Mouse (Mus musculus): ENCODE measurements at regions not wholly inside any gene's neighbourhood (a gene's known extent, or its start where the extent isn't known, plus 50 kb on each side); places are given as distances from the start of the nearest gene placed in this dataset.
"Not testable (repeated sequence)": the region's sequence is repeated elsewhere in the genome, so short reads cannot be mapped to it uniquely, and the experiment has no call there.

GRCm38 (mm10) chr12:109749256-109749655, 149.1 kb upstream of the Rtl1 start:
- no peak for DNase-seq (ENCODE audit: low spot score in 2 of 2)

GRCm38 (mm10) chr12:109749711-109750243, 149.6 kb upstream of the Rtl1 start:
- peak; percentile 51 to 54 for DNase-seq (ENCODE audit: low spot score in 2 of 2)

- DNase-seq (ENCODE audit: low spot score in 2 of 2), result no peak
Observed at GRCm38 (mm10) chr12:109754986-109755385, 154.9 kb upstream of the Rtl1 start.

GRCm38 (mm10) chr12:109764293-109764692, 164.2 kb upstream of the Rtl1 start:
- DNase-seq (ENCODE audit: low spot score in 2 of 2), result no peak

- not testable (repeated sequence) for DNase-seq (ENCODE audit: low spot score in 2 of 2)
Observed at GRCm38 (mm10) chr12:109766602-109767001, 166.5 kb upstream of the Rtl1 start.

- DNase-seq (ENCODE audit: low spot score in 2 of 2), result peak in 1 of 2 experiments; percentile 10
Observed at GRCm38 (mm10) chr12:109772543-109772942, 172.4 kb upstream of the Rtl1 start.

- DNase-seq (ENCODE audit: low spot score in 2 of 2), result no peak
Observed at GRCm38 (mm10) chr12:109773909-109774313, 173.8 kb upstream of the Rtl1 start.

GRCm38 (mm10) chr12:109798846-109799245, 198.7 kb upstream of the Rtl1 start:
- no peak for DNase-seq (ENCODE audit: low spot score in 2 of 2)

- DNase-seq (ENCODE audit: low spot score in 2 of 2), result no peak
Observed at GRCm38 (mm10) chr12:109799395-109799794, 199.3 kb upstream of the Rtl1 start.

GRCm38 (mm10) chr12:109827241-109827915, 227.2 kb upstream of the Rtl1 start:
- DNase-seq (ENCODE audit: low spot score in 2 of 2), result peak in 1 of 2 experiments; percentile 46

- DNase-seq (ENCODE audit: low spot score in 2 of 2), result peak in 1 of 2 experiments; percentile 63
Observed at GRCm38 (mm10) chr12:109830303-109831020, 230.3 kb upstream of the Rtl1 start.

GRCm38 (mm10) chr12:109832964-109833363, 232.8 kb upstream of the Rtl1 start:
- DNase-seq (ENCODE audit: low spot score in 2 of 2), result no peak

- DNase-seq (ENCODE audit: low spot score in 2 of 2), result no peak
Observed at GRCm38 (mm10) chr12:109836521-109836920, 236.4 kb upstream of the Rtl1 start.

- peak in 1 of 2 experiments; percentile 73 for DNase-seq (ENCODE audit: low spot score in 2 of 2)
Observed at GRCm38 (mm10) chr12:109839126-109839587, 239.0 kb upstream of the Rtl1 start.

- no peak for DNase-seq (ENCODE audit: low spot score in 2 of 2)
Observed at GRCm38 (mm10) chr12:109839946-109840524, 239.9 kb upstream of the Rtl1 start.

- no peak for DNase-seq (ENCODE audit: low spot score in 2 of 2)
Observed at GRCm38 (mm10) chr12:109844723-109845601, 244.8 kb upstream of the Rtl1 start.

- no peak for DNase-seq (ENCODE audit: low spot score in 2 of 2)
Observed at GRCm38 (mm10) chr12:109845602-109845906, 245.4 kb upstream of the Rtl1 start.

GRCm38 (mm10) chr12:109856336-109856735, 256.2 kb upstream of the Rtl1 start:
- no peak for DNase-seq (ENCODE audit: low spot score in 2 of 2)

GRCm38 (mm10) chr12:109857705-109858104, 257.6 kb upstream of the Rtl1 start:
- no peak for DNase-seq (ENCODE audit: low spot score in 2 of 2)

GRCm38 (mm10) chr12:109864826-109865225, 264.7 kb upstream of the Rtl1 start:
- DNase-seq (ENCODE audit: low spot score in 2 of 2), result no peak

- no peak for DNase-seq (ENCODE audit: low spot score in 2 of 2)
Observed at GRCm38 (mm10) chr12:109871021-109871420, 270.9 kb upstream of the Rtl1 start.

GRCm38 (mm10) chr12:109874466-109874865, 274.3 kb upstream of the Rtl1 start:
- DNase-seq (ENCODE audit: low spot score in 2 of 2), result no peak

Measured in cerebellum, postnatal 4 days (tissue).